Mouse (Mus musculus) adrenal gland, adult (tissue): ENCODE data around the gene Endov.

ENCODE experiments used
- DNase-seq, 2 experiments: peaks; one replicate each; pipeline ENCODE4 v3.0.0; 2022 to 2023; ENCODE audit warnings: low spot score in 1 of 2; ENCODE audit not compliant: inconsistent age in 2 of 2

The Endov gene

DNA sequence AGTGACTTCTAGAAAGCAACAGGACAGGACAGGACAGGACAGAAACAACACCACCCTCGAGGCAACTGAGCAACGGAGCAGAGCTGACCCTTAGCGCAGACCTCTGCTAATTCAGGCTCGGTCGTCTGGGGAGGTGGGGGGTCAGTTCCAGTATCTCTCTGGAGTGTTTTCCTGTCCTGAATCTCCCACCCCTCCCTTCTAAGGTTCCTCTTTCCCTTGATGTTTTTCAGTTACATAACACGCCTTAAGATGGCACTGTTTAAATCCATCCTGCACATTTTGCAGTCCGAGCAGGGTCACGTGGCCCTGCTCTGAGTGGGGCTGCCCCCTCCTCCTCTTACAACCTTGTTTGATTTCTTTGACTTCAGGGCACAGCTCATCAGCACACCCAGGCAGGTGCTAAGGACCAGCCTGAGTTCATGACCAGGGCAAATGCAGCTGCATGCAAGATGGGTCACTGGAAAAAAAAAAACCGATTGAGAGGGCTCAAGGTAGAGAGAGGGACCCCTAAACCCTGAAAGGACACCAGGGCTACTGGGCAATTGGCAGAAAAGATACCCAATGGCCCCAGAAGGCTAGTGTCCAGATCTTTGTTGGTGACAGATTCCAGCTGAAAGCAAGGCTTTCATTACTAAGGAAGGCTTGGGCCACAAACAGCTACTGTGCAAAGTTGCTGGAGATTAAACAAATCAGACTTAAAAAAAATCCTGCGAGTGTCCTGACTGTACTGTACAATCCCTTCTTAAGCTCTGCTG lies 54.8 kb downstream of the Endov start:
- no peak for DNase-seq

GRCm38 (mm10) chr11:119546496-119547182 lies 55.5 kb downstream of the Endov start:
- peak in 1 of 2 experiments; percentile 68 for DNase-seq

- peak; percentile 43 to 75 for DNase-seq
Measured at GRCm38 (mm10) chr11:119547183-119547921, 56.2 kb downstream of the Endov start, which contains the start of gene Nptx1. Nptx1 (minus strand) TSS chr11:119547753.

DNA sequence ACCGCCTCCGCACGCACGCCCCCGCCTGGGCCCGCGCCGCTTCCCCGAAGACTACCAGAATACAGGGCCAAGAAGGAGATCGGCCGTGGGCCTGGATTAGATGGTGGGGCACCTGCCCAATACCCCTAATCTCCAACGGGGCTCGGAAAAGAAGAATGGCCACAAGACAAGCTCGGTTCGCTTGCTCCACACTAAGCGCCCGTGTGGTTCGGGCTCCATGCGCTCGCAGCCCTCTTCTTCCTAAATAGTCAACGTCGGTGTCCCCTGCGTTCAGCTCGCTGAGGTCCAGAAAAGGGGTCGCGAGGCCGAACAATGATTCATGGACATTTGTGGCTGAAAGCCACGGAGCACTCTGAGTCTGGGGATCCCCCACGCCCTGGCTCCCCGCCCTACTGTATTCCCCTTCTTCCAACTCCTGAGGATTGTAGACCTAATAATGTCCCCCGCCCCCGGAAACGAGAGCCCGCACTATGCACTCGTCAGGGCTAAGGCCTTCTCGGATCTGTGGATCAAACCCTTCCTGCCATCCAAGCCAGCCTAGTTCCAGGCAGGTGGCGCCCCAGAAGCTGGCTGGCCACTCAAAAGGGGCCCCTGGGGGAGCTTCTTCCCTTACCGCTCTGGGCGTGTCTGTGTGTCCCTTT lies 56.9 kb downstream of the Endov start:
- peak in 1 of 2 experiments; percentile 47 for DNase-seq

DNA sequence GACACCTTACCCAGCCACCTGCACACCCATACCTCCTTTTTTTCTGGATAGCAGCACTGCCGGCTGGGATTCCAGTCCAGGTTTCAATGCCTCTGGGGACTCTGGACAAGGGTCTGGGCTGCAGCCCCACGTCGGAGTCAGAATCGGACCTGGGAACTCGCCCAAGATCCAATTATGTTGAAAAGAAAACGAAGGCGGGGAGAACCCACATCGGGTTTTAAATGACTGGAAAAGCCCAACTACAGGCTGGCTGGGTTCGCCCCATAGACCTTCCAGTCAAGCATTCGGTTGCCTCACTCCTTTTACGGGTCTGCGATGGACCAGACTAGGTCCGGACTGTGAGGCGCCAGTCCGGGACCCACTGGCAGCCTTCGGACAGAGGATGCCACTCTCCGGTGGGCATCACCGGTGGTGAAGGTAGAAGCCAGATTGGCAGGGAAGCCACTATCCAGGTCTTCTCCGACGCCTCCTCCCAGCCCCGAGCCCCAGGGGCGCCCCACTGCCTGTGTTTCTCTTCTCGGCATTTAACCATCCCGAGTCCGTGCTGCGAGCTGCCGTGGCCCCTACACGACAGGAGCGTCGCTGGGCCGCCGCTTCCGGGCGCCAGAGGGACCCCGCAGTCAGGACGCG lies 57.7 kb downstream of the Endov start:
- DNase-seq: peak in 1 of 2 experiments; percentile 57

DNA sequence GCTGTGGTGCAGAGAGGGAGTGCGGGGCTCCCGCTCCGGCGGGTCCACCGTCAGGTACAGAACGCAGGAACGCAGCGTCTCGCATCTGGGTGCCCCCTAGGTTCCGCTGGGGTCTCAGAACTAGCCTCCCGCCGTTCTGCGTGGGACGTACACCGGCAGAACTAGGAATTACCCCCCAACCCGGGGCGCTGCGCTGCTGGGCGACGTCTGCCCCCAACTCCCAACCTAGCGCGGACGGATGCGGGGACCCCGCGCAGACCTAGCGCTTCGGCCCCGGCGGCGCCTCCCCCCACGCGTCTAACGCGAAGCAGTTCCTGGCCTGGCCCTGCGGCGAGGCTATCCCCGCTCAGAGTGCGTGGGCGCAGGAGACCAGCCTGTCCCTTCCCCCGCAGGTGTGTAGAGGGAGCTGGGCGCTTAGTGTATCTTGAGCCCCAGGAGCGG lies 58.2 kb downstream of the Endov start:
- DNase-seq: peak in 1 of 2 experiments; percentile 35

DNA sequence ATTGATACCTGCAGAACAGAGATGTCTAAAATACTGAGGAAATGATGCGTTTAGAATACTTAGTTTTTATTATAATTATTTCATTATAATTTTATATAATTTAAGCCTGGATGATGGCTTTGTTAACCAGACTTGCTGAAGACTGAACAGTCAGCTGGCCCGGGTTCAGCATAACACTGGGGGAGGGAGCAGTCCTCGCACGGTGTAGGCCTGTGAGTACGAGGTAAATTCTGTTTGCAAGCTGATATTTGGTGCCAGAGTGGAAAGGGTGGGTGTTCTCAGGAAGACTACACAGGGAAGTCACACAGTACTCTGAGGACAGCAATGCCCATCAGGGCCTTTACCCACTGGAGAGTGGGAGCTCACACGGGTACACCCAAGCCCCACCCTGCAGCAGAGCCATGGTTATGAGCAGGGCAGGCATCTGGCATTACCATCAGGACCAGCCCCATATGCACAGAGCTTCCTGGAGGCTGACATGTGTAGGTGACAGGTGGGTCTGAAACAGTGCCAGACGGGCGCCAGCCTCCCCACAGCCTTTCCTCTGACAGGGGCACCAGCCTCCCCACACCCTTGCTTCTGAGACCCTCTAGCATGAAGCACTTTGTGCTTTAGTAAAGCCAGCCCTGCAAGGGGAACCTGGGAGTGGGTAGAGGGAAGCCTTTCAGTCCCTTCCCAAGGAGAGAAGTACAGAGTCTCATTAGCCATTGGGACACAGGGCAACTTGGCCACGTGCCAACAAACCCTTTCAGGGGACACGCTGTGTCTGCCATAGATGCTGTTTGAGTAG lies 59.6 kb downstream of the Endov start:
- no peak for DNase-seq

DNA sequence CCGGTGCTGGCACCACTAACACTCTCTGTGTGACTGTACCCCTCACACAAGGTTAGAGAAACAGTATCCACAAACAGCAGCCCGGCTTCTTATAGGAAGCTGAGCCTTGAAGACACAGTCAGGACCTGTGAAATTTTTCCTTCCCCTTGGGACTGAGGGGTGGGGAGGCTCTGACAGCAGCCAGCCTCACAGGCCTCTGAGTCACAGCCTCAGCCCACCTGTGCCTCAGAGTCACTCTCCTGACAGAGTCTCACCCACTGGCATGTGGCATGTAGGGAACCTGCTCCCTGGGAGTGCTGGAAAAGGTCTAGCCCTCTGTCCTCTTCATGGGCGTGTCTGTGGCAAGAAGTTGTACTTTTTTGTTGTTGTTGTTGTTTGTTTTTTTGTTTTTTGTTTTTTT lies 60.3 kb downstream of the Endov start:
- no peak for DNase-seq

DNA sequence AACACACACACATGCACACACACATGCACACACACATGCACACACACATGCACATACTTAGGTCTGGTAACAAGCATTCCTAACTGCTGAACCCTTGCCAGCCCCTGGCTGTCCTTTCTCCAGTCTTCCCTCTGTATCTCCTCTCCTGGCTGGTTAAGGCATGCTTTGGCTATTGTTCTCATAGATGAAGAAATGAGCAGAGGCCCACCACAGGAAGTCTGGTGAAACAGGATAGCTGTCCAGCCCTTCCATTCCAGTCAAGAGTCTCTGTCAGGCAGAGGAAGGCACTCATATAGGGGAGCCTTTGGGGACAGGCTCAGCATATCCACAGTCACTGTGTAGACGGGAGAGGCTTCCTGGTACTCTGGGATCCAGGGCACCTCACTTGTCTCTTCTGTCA lies 61.2 kb downstream of the Endov start:
- DNase-seq: no peak

GRCm38 (mm10) chr11:119552902-119553802 lies 62.0 kb downstream of the Endov start:
- no peak for DNase-seq

DNA sequence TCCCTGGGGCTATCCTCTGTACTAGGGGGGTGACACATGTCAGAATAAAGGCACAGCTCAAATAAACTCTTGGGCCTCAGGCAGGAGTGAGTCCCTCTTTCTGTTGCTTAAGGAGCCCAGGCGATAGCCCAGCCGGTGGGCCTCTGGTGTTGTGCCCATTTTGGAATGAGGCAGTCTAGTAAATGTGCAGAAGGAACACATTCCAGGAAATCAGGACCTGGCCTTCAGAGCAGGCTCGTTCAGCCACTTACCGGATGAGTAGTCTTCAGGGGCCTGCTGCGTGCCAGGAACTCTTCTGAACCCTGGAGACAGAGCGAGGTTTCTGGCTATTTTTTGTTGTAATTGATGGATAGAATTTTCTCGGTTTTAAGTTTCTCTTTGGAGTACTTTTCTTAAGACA lies 63.6 kb downstream of the Endov start:
- no peak for DNase-seq

- DNase-seq: no peak
Measured at GRCm38 (mm10) chr11:119555170-119555569, 64.0 kb downstream of the Endov start.

GRCm38 (mm10) chr11:119557940-119558869 lies 67.1 kb downstream of the Endov start:
- no peak for DNase-seq

DNA sequence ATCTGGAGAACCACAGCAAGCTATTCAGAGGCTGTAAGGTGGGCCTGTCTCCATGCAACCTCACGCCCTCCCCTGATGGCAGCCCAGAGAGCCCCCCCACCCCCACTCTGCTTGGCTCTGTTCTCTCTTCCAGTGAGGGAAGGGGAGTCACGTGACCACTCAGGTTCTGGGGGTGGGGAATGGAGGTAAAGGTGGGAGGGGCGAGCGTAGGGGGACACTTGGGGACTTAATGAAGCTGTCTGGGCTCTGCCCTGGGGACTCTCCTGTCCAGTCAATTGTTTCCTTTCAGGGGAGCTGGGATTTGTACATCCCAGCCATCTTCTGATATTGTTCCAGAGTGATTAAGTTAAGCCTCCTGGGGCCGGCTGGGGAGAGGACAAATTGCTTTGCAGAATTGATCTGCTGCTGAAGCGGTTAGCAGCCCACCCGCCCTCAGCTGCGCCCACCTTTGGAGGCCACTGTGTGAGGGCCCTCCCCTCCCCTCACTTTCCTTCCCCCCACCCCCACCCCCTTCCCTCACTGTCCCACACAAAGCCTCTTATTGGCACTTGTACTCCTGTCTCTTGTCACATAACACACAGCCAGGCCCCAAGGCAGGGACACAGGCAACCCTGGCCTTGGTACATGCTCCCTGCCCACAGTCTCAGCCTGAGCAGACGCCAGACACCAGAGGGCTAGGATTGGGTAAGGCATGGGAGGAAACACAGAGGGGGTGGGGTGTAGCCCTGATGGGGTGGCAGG lies 67.9 kb downstream of the Endov start:
- no peak for DNase-seq
